Mouse (Mus musculus): Measurements from ENCODE around the gene Ap4s1.

- no peak for TF ChIP-seq CTCF (IDR thresholded peaks at IDR 0.05; ENCODE audit: low read depth)
- no peak for TF ChIP-seq EP300 (IDR thresholded peaks at IDR 0.05; ENCODE audit: low read depth)
These were observed 14.4 kb upstream of the Ap4s1 start for GRCm38 (mm10) chr12:51676442-51676841.

All from liver, embryonic 14.5 days (tissue).